Mouse (Mus musculus) megakaryocyte, embryonic 14.5 days (primary cell): ENCODE data around the gene Mpi.

Source experiments
- FLI1 ChIP-seq: IDR thresholded peaks from 2 replicates; pipeline ENCODE4 v1.6.1; 2012; ENCODE audit warnings: low read length, inconsistent platforms, mixed read lengths
- GATA1 ChIP-seq: IDR thresholded peaks from 3 replicates; pipeline ENCODE4 v1.6.1; 2012; ENCODE audit warnings: mixed read lengths, low read length, inconsistent platforms, borderline replicate concordance

DNA sequence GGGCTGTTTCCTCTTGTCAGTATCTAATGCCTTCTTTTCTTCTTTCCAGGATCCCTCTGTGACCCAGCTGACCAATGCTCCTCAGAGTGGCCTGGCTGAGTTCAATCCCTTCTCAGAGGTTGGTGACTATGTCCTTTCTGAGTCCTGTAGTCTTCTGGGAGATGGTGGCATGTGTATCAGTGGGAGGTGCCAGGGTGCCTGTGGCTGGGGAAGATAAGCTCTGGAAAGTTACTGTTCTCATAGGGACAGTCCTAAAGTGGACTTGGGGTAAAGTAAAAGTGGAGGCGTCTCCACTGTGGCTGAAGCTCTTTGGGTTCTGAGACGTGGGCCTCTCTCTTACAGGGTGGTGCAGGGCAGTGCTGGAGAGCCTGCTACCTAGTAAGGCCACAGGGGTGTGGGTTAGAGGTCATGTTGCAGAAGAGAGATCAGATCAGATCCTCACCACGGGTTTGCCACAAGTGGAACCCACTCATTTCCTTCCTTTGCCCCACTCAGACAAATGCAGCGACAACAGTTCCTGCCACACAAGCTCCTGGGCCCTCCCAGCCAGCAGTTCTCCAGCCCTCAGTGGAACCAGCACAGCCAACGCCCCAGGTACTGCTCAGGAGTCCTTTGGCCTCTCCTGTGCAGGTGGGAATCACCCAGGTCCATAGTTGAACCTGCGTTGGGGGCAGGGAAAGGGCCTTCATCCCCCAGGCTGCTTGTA, 24.7 kb upstream of the Mpi start:
- TF ChIP-seq GATA1 (no peak), FLI1 (no peak)
